Mouse (Mus musculus): Measurements from ENCODE around the gene Syngap1.

Syngap1 gene

DNA sequence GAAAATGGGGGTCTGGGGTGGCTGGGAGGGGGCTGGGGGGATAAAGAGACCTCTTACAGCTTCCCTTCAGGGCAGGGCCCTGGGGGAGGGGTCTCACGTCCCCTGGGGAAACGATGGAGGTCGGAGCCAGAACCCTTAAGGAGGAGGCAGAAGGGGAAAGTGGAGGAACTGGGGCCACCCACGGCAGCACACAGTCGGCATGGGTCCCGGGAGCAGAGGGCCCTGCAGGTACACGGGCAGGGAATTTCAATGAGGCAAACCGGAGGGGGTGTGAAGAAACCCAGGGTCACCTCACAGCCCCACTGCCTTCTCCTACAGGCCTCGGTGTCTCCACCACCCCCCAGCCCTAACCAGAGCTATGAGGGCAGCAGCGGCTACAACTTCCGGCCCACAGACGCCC is 4.6 kb upstream of the Syngap1 start:
- DNase-seq (ENCODE audit: low read depth in 1 of 2, low spot score in 2 of 2): no peak

GRCm38 (mm10) chr17:26936921-26937695 is 3.9 kb upstream of the Syngap1 start:
- DNase-seq (ENCODE audit: low read depth in 1 of 2, low spot score in 2 of 2): no peak

DNA sequence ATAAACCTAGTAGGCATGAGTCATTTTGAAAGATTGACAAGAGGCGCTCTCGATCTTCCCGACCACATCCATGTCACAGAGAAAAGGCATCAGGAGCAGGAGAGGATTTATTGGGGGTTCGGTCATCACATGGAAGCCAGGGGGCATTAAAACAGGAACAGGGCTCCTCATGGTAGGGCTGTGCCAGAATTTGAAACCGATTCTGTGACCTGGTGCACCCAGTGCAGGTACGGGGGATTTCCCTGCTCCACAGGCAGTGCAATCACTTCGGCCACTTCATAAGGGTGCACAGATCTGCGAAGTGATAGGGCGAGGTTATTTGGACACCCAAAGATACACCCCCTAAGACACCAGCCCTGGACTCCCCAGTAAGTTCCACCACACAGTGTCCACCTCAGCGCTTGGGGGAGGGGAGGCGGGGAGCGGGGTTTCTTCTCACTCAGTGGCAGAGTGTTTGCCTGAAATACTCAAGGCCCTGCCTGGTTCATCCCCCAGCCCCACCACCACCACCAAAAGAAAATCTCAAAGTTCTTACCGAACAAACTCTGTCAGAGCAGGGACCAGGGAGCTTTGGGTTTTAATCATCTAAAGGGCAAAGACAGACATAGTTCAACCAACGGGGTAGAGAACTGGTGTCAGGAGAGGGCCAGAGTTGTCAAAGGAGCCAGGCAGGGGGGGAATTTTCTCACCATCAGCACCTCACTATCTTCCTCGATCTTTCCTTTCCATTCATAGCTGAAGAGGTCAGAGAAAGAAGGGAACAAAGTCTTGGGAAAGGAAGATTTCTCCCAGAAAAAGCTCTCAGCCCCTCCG is 3.0 kb upstream of the Syngap1 start:
- DNase-seq (ENCODE audit: low read depth in 1 of 2, low spot score in 2 of 2): no peak

GRCm38 (mm10) chr17:26938731-26939130 is 2.3 kb upstream of the Syngap1 start:
- DNase-seq (ENCODE audit: low read depth in 1 of 2, low spot score in 2 of 2): no peak

DNA sequence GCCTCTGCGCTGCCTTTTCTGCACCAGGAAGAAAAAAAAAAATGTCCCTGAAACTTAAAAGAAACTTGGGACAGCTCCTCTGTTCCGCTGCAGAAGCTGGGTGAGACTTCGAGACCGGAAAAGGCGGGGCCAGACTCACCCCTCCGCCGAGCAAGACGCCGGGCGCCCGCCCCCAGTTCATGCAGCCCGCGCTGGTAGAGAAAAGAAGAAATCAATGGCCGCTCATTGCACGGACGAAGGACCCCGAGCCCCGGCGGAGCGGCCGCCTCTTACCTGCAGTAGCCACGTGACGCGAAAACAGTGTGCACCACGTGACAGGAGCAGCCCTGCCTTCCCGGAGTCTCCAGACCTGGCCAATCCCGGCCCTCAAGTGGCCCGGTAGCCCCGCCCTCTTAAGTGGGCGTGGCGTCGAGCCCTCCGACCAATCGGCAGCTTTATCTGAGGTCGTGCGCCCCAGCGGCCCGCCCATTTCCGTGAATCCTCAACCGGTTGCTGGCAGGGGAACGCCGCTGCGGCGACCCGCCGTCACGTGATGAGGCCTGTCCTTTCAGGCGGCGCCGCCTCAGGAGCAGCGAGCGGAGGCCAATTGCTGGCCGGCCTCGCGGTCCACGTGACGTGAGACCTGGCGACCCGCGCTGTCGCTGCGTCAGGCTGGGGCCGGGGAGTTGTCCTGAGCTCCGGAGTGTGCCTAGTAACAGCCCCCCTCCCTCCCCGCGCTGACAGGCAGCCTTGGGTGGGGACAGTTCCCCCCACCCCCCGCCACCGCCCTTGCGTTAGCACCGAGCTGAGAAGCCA is 1.7 kb upstream of the Syngap1 start, which contains the start of gene Cuta:
Gene Cuta (minus strand): TSS at position 392 of the 795 bp plus-strand sequence.
- DNase-seq (ENCODE audit: low read depth in 1 of 2, low spot score in 2 of 2): peak; percentile 99 to 100

DNA sequence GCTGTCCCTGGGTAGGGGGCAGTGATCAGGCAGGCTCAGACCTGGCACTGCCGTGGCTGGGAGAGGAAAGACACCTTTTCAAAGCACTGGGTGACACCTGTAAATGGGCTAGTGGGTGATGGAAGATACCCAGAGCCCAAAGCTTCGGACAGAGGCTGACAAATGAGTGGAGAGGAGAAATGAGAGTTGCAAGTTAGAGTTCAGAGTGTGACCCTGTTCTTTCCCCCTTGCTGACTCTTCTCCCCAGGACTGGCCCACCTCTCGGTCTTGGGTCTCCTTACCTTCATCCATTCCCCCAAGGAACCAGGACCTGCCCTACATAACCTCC is 1.1 kb upstream of the Syngap1 start:
- DNase-seq (ENCODE audit: low read depth in 1 of 2, low spot score in 2 of 2): no peak

DNA sequence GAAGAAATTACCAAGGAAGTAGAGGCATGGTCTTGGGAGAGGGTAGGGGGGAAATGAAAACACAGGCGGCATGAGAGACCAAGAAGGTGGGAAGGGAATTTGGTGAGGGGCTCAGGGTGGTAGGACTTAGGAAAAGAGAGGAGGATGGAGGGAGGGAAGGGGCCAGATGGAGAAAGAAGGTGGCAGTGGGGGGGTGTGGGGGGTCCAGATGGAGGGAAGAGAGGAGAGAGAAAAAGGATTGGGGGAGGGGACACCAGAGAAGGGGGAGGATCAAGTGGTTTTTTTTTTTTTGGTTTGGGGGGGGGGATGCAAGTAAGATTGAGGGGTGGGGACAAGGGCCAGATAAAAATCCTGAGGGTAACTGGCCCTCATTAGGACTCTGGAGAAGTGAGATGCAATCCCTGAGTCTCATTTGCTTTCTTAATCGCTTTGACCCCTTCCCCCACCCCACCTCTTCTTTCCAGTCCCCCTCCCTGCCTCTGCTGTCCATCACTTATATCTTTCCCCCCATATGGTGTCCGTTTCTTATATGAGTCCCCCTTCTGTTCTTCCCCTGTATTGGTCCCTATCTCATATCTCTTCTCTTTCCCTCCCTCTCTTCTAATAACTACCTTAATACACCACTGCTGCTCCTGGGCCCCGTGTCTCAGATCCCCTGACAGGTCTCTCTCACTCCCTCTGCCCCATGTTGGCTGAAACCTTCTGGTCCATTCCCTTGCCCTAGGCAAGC is 953 bp downstream of the Syngap1 start:
- DNase-seq (ENCODE audit: low read depth in 1 of 2, low spot score in 2 of 2): no peak

- DNase-seq (ENCODE audit: low read depth in 1 of 2, low spot score in 2 of 2): no peak
These were observed 4.9 kb downstream of the Syngap1 start for GRCm38 (mm10) chr17:26945824-26946495.

DNA sequence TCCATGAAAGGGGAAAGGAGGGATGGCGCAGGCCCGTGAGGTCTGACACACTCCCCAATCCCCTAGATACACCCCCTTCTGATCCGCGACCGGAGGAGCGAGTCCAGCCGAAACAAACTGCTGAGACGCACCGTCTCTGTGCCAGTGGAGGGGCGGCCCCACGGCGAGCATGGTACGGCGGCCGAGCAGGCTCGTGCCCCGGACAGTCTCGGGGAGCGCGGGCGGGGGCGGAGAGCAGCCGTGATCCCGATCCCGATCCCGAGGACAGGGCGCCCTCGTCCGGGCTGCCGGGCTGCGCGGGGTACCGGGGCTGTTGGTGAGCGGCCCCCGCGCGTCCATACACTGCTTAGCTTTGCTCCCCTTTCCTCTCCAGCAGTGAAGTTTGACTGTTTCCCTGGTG is 5.5 kb downstream of the Syngap1 start:
- DNase-seq (ENCODE audit: low read depth in 1 of 2, low spot score in 2 of 2): no peak

DNA sequence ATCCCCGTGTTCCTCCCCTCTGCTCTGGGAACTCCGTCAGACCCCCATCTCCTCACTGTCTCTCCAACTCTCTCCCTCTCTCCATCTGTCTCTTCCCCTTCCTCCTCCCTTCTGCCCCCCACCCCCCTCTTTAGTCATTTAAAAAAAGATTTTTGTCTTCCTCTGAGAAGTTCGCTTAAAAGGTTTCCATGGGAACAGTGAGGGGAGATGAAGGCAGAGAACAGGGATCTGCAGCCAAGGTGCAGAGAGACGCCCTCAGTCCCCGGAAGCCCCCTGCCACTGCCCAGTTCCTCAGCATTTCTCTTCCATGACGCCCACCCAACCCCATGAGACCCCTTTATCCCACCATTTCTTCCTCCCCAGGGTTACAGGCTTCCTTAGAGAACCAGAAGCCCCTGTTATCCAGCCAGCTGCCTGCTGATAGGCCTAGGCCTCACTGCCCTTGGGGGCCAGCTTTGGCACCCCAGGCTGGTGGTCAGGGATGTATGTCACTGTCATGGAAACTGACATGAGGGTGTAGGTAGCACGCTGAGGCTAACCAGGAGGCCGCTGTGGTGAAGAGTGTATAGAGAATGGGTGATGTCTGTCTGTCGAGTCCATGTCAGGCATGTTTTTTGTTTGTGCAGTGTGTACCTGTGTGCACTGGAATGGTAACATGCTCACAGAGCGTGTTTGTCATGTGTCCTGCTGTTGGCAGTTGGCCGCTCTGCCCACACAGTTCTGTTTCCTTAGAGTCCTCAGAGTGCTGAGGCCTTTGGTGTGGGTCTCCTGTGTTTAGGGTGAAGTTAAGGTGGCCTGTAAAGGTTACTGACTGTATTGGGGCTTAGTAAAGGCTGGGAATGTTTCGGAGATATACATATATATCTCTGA is 6.4 kb downstream of the Syngap1 start:
- DNase-seq (ENCODE audit: low read depth in 1 of 2, low spot score in 2 of 2): no peak

GRCm38 (mm10) chr17:26948316-26949050 is 7.4 kb downstream of the Syngap1 start:
- DNase-seq (ENCODE audit: low read depth in 1 of 2, low spot score in 2 of 2): no peak

DNA sequence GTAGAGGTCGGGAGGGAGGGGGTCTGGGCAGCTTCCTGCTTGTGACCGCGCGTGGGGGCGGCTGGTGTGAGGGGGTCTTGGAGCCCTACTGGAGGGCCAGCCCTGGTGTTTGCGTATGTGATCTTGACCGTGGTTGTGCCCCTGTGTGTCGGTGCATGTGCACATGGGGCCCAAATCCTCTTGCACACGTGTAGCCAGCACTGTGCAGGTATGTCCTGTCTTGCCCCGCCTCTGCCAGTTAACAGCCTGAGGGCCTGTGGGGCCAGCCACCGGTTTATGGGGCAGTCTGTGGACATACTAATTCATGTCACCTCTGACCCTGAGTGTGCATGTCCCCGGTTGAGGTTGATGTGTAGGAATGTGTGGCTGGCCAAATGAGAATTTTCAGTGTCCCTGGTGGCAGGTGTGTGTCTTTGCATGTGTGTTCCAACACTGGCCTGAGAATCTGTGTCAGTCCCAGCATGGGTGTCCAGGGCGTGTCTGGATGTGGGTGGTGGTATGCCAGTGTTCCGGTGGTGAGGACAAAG is 8.1 kb downstream of the Syngap1 start:
- no peak for DNase-seq (ENCODE audit: low read depth in 1 of 2, low spot score in 2 of 2)

DNA sequence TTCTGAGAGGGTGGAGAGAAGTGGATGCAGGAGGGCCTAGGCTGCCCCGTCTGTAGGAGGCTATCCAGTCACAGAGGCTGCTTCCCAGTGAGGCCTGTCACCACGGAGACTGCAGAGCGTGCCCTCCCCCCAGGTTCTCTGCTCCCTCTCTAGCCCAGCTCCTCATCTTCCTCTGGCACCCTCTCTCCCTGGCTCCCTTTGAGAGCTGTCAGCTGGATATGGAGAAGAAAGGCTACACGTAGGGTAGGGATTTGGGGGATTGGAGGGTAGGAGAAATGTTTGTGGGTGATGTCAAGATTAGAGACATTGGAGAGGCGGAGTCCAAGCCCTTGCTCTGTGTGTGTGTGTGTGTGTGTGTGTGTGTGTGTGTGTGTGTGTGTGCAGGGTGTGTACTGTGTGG is 8.8 kb downstream of the Syngap1 start:
- DNase-seq (ENCODE audit: low read depth in 1 of 2, low spot score in 2 of 2): no peak

- no peak for DNase-seq (ENCODE audit: low read depth in 1 of 2, low spot score in 2 of 2)
These were observed 9.7 kb downstream of the Syngap1 start for GRCm38 (mm10) chr17:26950560-26951288.

DNA sequence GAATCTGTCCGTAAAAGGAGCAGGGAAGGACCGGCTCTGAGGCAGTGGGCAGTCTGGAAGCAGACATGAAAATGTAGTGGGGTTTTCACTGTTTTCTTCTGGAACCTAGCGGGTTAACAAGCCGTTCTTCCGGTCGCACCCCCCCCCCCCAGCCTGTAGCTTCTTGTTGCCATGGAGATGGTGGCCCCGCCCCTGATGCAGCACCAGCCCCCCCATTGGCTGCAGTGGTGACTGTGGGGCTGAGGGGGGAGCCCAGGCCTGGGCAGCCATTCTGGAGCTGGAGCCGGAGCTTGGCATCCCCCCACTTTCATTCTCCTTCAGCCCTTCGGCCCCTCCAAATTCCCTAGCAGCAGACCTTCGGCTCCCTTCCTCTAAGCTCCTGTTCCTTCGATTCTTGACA is 10.4 kb downstream of the Syngap1 start:
- DNase-seq (ENCODE audit: low read depth in 1 of 2, low spot score in 2 of 2): no peak

DNA sequence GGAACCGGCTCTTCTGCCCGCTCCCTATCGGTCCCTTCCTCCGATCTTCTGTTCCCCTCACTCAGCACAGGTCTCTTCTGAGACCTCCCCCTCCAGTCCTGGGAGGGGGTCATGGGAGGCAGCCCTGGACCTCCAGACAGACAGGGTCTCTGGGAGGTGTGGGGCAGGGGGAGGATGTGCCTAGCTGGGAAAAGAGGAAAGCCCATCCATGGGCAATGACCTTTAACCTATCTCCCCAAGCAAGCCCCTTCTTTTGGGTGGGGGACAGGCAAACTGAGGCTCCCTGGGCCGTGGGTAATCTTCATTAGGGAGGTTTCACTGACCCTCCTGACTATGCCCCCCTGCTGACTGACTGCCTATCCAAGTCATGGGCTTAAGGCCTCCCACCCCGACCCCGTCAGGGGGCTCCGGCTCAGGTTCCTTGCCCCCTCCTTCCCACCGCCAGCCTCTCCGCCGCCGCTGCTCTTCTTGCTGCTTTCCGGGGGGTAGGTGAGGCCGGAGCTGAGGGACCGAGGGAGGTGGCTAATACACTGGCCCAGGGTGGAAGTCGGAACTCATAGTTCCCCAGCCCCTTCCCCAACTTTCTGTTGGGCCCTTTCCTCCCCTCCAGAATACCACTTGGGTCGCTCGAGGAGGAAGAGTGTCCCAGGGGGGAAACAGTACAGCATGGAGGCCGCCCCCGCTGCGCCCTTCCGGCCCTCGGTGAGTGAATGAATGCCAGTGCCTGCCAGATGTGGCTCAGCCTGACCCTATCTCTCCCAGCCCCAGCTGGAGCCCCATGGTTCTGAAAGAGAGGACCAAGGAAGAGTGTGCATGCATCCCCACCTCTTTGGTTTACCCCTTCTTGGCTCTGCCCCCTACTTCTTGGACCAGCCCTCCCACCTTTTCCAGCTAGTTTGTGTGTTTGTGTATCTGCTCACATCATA is 11.2 kb downstream of the Syngap1 start:
- DNase-seq (ENCODE audit: low read depth in 1 of 2, low spot score in 2 of 2): no peak

DNA sequence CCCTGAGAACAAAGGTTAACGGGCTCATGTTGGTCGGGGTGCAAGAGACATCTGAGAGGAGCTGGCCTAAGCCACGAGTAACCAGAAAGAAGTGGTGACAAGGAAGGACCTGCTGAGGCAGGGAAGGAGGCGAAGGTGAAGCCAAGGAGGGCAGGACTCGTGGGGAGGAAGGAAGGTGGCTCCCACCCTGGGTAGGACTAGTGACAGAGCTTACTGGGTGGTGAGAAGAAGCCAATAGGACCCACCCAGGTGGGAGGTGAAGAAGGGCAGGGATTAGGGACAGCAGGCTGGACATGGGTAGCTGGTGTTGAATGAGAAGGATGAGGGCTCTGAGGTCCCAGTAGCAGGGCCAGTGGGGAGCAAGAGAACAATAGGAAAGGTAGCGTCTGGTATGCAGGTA is 12.1 kb downstream of the Syngap1 start:
- DNase-seq (ENCODE audit: low read depth in 1 of 2, low spot score in 2 of 2): no peak

Measured in monocyte, adult 2 months (primary cell).